Mouse (Mus musculus): ENCODE measurements around the gene Sh3bp5.

GRCm38 (mm10) chr14:31319546-31319945 lies 116.3 kb downstream of the Sh3bp5 start:
- no peak for TF ChIP-seq POLR2A (IDR thresholded peaks at IDR 0.05; ENCODE audit: borderline replicate concordance, insufficient read depth, low read length)
- no peak for TF ChIP-seq CTCF (IDR thresholded peaks at IDR 0.05; ENCODE audit: borderline replicate concordance, insufficient read depth, low read depth, low read length)

Measured in cerebellum, adult 2 months (tissue).